Mouse (Mus musculus): Measurements from ENCODE around the gene Atxn10.

- TF ChIP-seq POLR2A (IDR thresholded peaks at IDR 0.05; ENCODE audit: low read depth, low read length) (no peak), CTCF (IDR thresholded peaks at IDR 0.05; ENCODE audit: borderline replicate concordance, insufficient read depth, low read length) (no peak)
These were observed 167.1 kb downstream of the Atxn10 start, which contains the start of gene 7530416G11Rik for GRCm38 (mm10) chr15:85503127-85503526.

All from embryonic fibroblast, embryonic 13.5 days (primary cell).